Mouse (Mus musculus) left cerebral cortex, postnatal 4 days (tissue): ENCODE results near the gene Ptges3. TPM values are rescaled to one million over a fixed set of nuclear protein-coding genes. Genes with fewer than 3 reads are reported as not detected.
"Not testable (repeated sequence)": the region's sequence is repeated elsewhere in the genome, so short reads cannot be mapped to it uniquely, and the experiment has no call there.

ENCODE experiments used
- DNase-seq: peaks from one replicate; pipeline ENCODE4 v3.0.0-alpha.2; 2022
- intact Hi-C: fragments of 180-260 bp; cut with DNase I; formaldehyde crosslinking; loops from one replicate; pipeline ENCODE4 v1.15.1; 2025
- total RNA-seq, 2 experiments: library from RNA; stranded (reverse); gene quantifications; 2 replicates each; pipeline ENCODE4 v1.2.3; 2021

Gene Ptges3
- 100 to 1,000 TPM; 179 to 184 TPM for total RNA-seq

GRCm38 (mm10) chr10:128058601-128059151, at the start of gene Ptges3:
Gene Ptges3 (plus strand): TSS chr10:128058954.
- peak; percentile 100 for DNase-seq
- intact Hi-C loops = no loop called here

GRCm38 (mm10) chr10:128009735-128010134, 49.0 kb upstream of the Ptges3 start:
- intact Hi-C loops = loop anchor here (5.0 kb wide), 1 partner anchor 52 kb away; no protein-coding TSS in a partner anchor
- DNase-seq = no peak

GRCm38 (mm10) chr10:128015068-128015934, 43.5 kb upstream of the Ptges3 start, which contains the start of gene Prim1:
Gene Prim1 (plus strand): TSS chr10:128015168.
- intact Hi-C loops = no loop called here

GRCm38 (mm10) chr10:128022196-128022595, 36.6 kb upstream of the Ptges3 start:
- intact Hi-C loops = no loop called here
- DNase-seq = no peak

More at GRCm38 (mm10) chr10:128015068-128015934, 43.5 kb upstream of the Ptges3 start, which contains the start of gene Prim1:
- DNase-seq = peak; percentile 85

- intact Hi-C loops = no loop called here
- DNase-seq = no peak
These were observed 35.3 kb upstream of the Ptges3 start for GRCm38 (mm10) chr10:128023496-128023895.

- intact Hi-C loops = no loop called here
These were observed 28.8 kb upstream of the Ptges3 start for GRCm38 (mm10) chr10:128029931-128030330.

GRCm38 (mm10) chr10:128030860-128031259, 27.9 kb upstream of the Ptges3 start:
- intact Hi-C loops = no loop called here
- DNase-seq = no peak

More at GRCm38 (mm10) chr10:128029931-128030330, 28.8 kb upstream of the Ptges3 start:
- DNase-seq = no peak

- intact Hi-C loops = no loop called here
These were observed 21.9 kb upstream of the Ptges3 start for GRCm38 (mm10) chr10:128036746-128037425.

GRCm38 (mm10) chr10:128037921-128038320, 20.8 kb upstream of the Ptges3 start:
- DNase-seq = no peak
- intact Hi-C loops = no loop called here

More at GRCm38 (mm10) chr10:128036746-128037425, 21.9 kb upstream of the Ptges3 start:
- peak; percentile 32 for DNase-seq

GRCm38 (mm10) chr10:128039167-128039566, 19.6 kb upstream of the Ptges3 start:
- DNase-seq = no peak
- intact Hi-C loops = no loop called here

- no peak for DNase-seq
These were observed 18.9 kb upstream of the Ptges3 start for GRCm38 (mm10) chr10:128039858-128040257.

GRCm38 (mm10) chr10:128040293-128040692, 18.5 kb upstream of the Ptges3 start:
- intact Hi-C loops = no loop called here
- DNase-seq = no peak

More at GRCm38 (mm10) chr10:128039858-128040257, 18.9 kb upstream of the Ptges3 start:
- intact Hi-C loops = no loop called here

- no peak for DNase-seq
- intact Hi-C loops = no loop called here
These were observed 17.1 kb upstream of the Ptges3 start for GRCm38 (mm10) chr10:128041636-128042035.

GRCm38 (mm10) chr10:128042466-128042865, 16.3 kb upstream of the Ptges3 start:
- DNase-seq = no peak
- intact Hi-C loops = no loop called here

GRCm38 (mm10) chr10:128043041-128043835, 15.5 kb upstream of the Ptges3 start:
- no peak for DNase-seq
- intact Hi-C loops = no loop called here

- intact Hi-C loops = no loop called here
- DNase-seq = no peak
These were observed 10.6 kb upstream of the Ptges3 start for GRCm38 (mm10) chr10:128048157-128048556.

- intact Hi-C loops = no loop called here
- no peak for DNase-seq
These were observed 9.0 kb upstream of the Ptges3 start for GRCm38 (mm10) chr10:128049741-128050140.

- intact Hi-C loops = no loop called here
- DNase-seq = no peak
These were observed 8.4 kb upstream of the Ptges3 start for GRCm38 (mm10) chr10:128050355-128050754.

GRCm38 (mm10) chr10:128051589-128051988, 7.2 kb upstream of the Ptges3 start:
- intact Hi-C loops = no loop called here
- no peak for DNase-seq

GRCm38 (mm10) chr10:128052136-128052535, 6.6 kb upstream of the Ptges3 start:
- DNase-seq, intact Hi-C loops: not testable (repeated sequence)
